Mouse (Mus musculus) liver, embryonic 14.5 days (tissue): Measurements from ENCODE around the gene Gm49392. TPM values are rescaled to one million over a fixed set of nuclear protein-coding genes. Genes with fewer than 3 reads are reported as not detected.
"Not testable (repeated sequence)": the region's sequence is repeated elsewhere in the genome, so short reads cannot be mapped to it uniquely, and the experiment has no call there.

Source experiments
- ATAC-seq: fragments of 200-750 bp; cut with Nextera tagmentation; 2 replicates; pipeline ENCODE4 v1.8.0; 2017; ENCODE audit warnings: moderate number of reproducible peaks, mild to moderate bottlenecking, moderate library complexity; ENCODE audit not compliant: insufficient read depth
- DNase-seq, 3 experiments: peaks; one replicate each; pipeline ENCODE4 v3.0.0-alpha.2; 2012 to 2013; ENCODE audit warnings: low read depth in 3 of 3, low spot score in 3 of 3
- H3K27ac ChIP-seq: fragments of 300-500 bp; sonication (generic); 2 replicates; pipeline ENCODE4 v1.5.1; 2014; ENCODE audit warnings: moderate library complexity, mild to moderate bottlenecking, control low read depth, inconsistent platforms
- H3K27me3 ChIP-seq: fragments of 300-500 bp; sonication (generic); 2 replicates; pipeline ENCODE4 v1.6.1; 2014; ENCODE audit warnings: mild to moderate bottlenecking, low read length, moderate library complexity; ENCODE audit not compliant: control insufficient read depth, insufficient read depth
- H3K36me3 ChIP-seq: fragments of 300-500 bp; sonication (generic); replicated peaks from 2 replicates; pipeline ENCODE4 v1.6.1; 2014; ENCODE audit warnings: low read depth; ENCODE audit not compliant: control insufficient read depth, insufficient read depth
- H3K4me1 ChIP-seq, 2 experiments: fragments of 200-500 bp in 1 of 2; fragments of 300-500 bp in 1 of 2; sonication (generic) in 1 of 2; replicated peaks; 2 replicates each; pipeline ENCODE4 v1.6.1; 2012 to 2014; ENCODE audit warnings: antibody characterized with exemption in 1 of 2, inconsistent platforms in 1 of 2, low read length in 1 of 2; ENCODE audit not compliant: control insufficient read depth in 2 of 2, insufficient read depth in 2 of 2
- H3K4me2 ChIP-seq: fragments of 300-500 bp; sonication (generic); 2 replicates; pipeline ENCODE4 v1.6.1; 2014; ENCODE audit warnings: low read depth, mild to moderate bottlenecking, control low read depth, moderate library complexity
- H3K4me3 ChIP-seq, 2 experiments: fragments of 200-500 bp in 1 of 2; fragments of 300-500 bp in 1 of 2; sonication (generic) in 1 of 2; 2 replicates each; pipeline ENCODE4 v1.5.1; 2012 to 2014; ENCODE audit warnings: low read depth in 2 of 2, low read length in 2 of 2, mild to moderate bottlenecking in 2 of 2, control low read depth in 1 of 2, inconsistent platforms in 1 of 2, moderate library complexity in 1 of 2; ENCODE audit not compliant: insufficient read depth in 1 of 2
- H3K9ac ChIP-seq: fragments of 300-500 bp; sonication (generic); replicated peaks from 2 replicates; pipeline ENCODE4 v1.6.1; 2014; ENCODE audit warnings: mild to moderate bottlenecking, control low read depth, moderate library complexity
- H3K9me3 ChIP-seq: fragments of 300-500 bp; sonication (generic); 2 replicates; pipeline ENCODE4 v1.6.1; 2016; ENCODE audit warnings: low read length, mixed read lengths; ENCODE audit not compliant: control insufficient read depth
- CTCF ChIP-seq: IDR thresholded peaks from 2 replicates; pipeline ENCODE4 v1.5.1; 2016; ENCODE audit warnings: antibody characterized with exemption, low read depth, control low read depth
- EP300 ChIP-seq: IDR thresholded peaks from 2 replicates; pipeline ENCODE4 v1.6.1; 2016; ENCODE audit warnings: antibody characterized with exemption, low read depth
- WGBS: fragments of 180-500 bp; shearing (Covaris S2); extraction: QIAGEN DNeasy Blood & Tissue Kit; methylation state at CpG from one replicate; pipeline ENCODE4 v1.1.7; 2014; ENCODE audit not compliant: insufficient replicate concordance; 5-methylcytosine and 5-hydroxymethylcytosine counted together
- polyA plus RNA-seq, 2 experiments: library from polyadenylated mRNA; depleted of rRNA in 1 of 2; stranded (reverse) in 1 of 2; unstranded in 1 of 2; fragments of >200 nt; fragmentation: Nextera tagmentation in 1 of 2; extraction: Ambion mirVana in 1 of 2; gene quantifications; 2 replicates each; pipeline versions ENCODE4 v1.2.1 to v1.2.3; 2012 to 2014

Gene Gm49392
- polyA plus RNA-seq (2012; rRNA removed) (0.11 and 0.23 TPM in 2 replicates), polyA plus RNA-seq (2014; fragmentation: Nextera tagmentation; extraction: Ambion mirVana) (not detected in 2 replicates)

GRCm38 (mm10) chr13:60896794-60897193 lies at the start of gene Gm49392:
Gm49392 (minus strand) TSS chr13:60896894.
- not testable (repeated sequence) for H3K4me2 ChIP-seq, H3K4me3 ChIP-seq, H3K27ac ChIP-seq, DNase-seq, H3K9ac ChIP-seq, H3K4me1 ChIP-seq, H3K9me3 ChIP-seq, H3K36me3 ChIP-seq, ATAC-seq, H3K27me3 ChIP-seq
- WGBS: 65% methylated on average over 7 of the region's 8 CpGs

- H3K27ac ChIP-seq, ATAC-seq, H3K9ac ChIP-seq, H3K27me3 ChIP-seq, DNase-seq, H3K4me3 ChIP-seq, H3K9me3 ChIP-seq, H3K4me2 ChIP-seq, H3K4me1 ChIP-seq, H3K36me3 ChIP-seq: not testable (repeated sequence)
- 51% methylated on average over 3 of the region's 3 CpGs for WGBS
Observed at GRCm38 (mm10) chr13:60941884-60942283, 45.2 kb upstream of the Gm49392 start, which contains the start of gene Tpbpa. Tpbpa (minus strand) TSS chr13:60941984.

GRCm38 (mm10) chr13:60936500-60936901 lies 39.8 kb upstream of the Gm49392 start, which contains the start of the genes Gm49391 and Ctla2a:
Gm49391 (minus strand) TSS chr13:60936571.
Ctla2a (minus strand) TSS chr13:60936625.
- Histone ChIP-seq H3K4me3 (no peak within 1 kb of the TSS), H3K4me1 (no peaks in the 10 kb centered on the region), H3K9me3 (no peaks in the 10 kb centered on the region), H3K36me3 (no peaks in the 10 kb centered on the region), H3K4me2 (no peak within 1 kb of the TSS), H3K27me3 (no peaks in the 10 kb centered on the region), H3K27ac (no peak within 1 kb of the TSS), H3K9ac (no peak within 1 kb of the TSS)
- no peak for TF ChIP-seq CTCF
- no peak; the same call in 1 of the 2 replicates for TF ChIP-seq EP300
- WGBS: 7% methylated on average over 5 of the region's 5 CpGs
- peak; percentile 9 to 26 (median 15) for DNase-seq
- peak; percentile 79 for ATAC-seq

- not testable (repeated sequence) for DNase-seq, H3K9ac ChIP-seq, H3K36me3 ChIP-seq, H3K27ac ChIP-seq, H3K4me2 ChIP-seq, ATAC-seq, H3K9me3 ChIP-seq, H3K27me3 ChIP-seq, H3K4me3 ChIP-seq, H3K4me1 ChIP-seq
- WGBS: 41% methylated on average over 2 of the region's 2 CpGs
Observed at GRCm38 (mm10) chr13:60935490-60935889, 38.8 kb upstream of the Gm49392 start, which contains the start of gene Gm49393. Gm49393 (minus strand) TSS chr13:60935590.

GRCm38 (mm10) chr13:60904780-60905179 lies 8.1 kb upstream of the Gm49392 start, which contains the start of gene Tpbpb:
Tpbpb (minus strand) TSS chr13:60904880.
- not testable (repeated sequence) for ATAC-seq, H3K4me3 ChIP-seq, H3K36me3 ChIP-seq, H3K9me3 ChIP-seq, H3K27ac ChIP-seq, DNase-seq, H3K9ac ChIP-seq, H3K4me1 ChIP-seq, H3K4me2 ChIP-seq, H3K27me3 ChIP-seq
- 71% methylated on average over 2 of the region's 2 CpGs for WGBS
